Mouse (Mus musculus) myocyte (in vitro differentiated cells): ENCODE measurements around the gene Adamts12. TPM values are rescaled to one million over a fixed set of nuclear protein-coding genes. Genes with fewer than 3 reads are reported as not detected.

Experiments used
- H3K27me3 ChIP-seq: one replicate; pipeline ENCODE4 v1.6.1; 2011; ENCODE audit not compliant: control insufficient read depth, insufficient read depth, insufficient read length
- H3K36me3 ChIP-seq: one replicate; pipeline ENCODE4 v1.6.1; 2011; ENCODE audit not compliant: control insufficient read depth, insufficient read depth
- H3K4me2 ChIP-seq: one replicate; pipeline ENCODE4 v1.6.1; 2011; ENCODE audit warnings: low read depth, control low read depth
- H3K4me3 ChIP-seq: one replicate; pipeline ENCODE4 v1.5.1; 2011; ENCODE audit warnings: mild to moderate bottlenecking, control low read depth, moderate library complexity
- H3K79me2 ChIP-seq: one replicate; pipeline ENCODE4 v1.6.1; 2011; ENCODE audit not compliant: control insufficient read depth, insufficient read depth
- H3ac ChIP-seq: one replicate; pipeline ENCODE4 v1.6.1; 2011; ENCODE audit not compliant: control insufficient read depth, insufficient read length
- CEBPB ChIP-seq: IDR thresholded peaks from 2 replicates; pipeline ENCODE4 v1.6.1; 2011; ENCODE audit warnings: mild to moderate bottlenecking, moderate library complexity; ENCODE audit not compliant: poor library complexity, insufficient read depth, severe bottlenecking
- E2F4 ChIP-seq: IDR thresholded peaks from one replicate; pipeline ENCODE4 v1.6.1; 2011; ENCODE audit warnings: mild to moderate bottlenecking, control low read depth, moderate library complexity; ENCODE audit not compliant: insufficient read depth
- MAX ChIP-seq: IDR thresholded peaks from one replicate; pipeline ENCODE4 v1.6.1; 2011; ENCODE audit warnings: low read depth, mild to moderate bottlenecking, control low read depth
- MYOD1 ChIP-seq, 3 experiments: IDR thresholded peaks; one replicate each; pipeline ENCODE4 v1.6.1; 2011; ENCODE audit warnings: control low read depth in 2 of 3, low read depth in 2 of 3, mild to moderate bottlenecking in 2 of 3, moderate library complexity in 1 of 3; ENCODE audit not compliant: insufficient read length in 2 of 3, control insufficient read depth in 1 of 3
- MYOG ChIP-seq, 3 experiments: IDR thresholded peaks; one replicate each; pipeline ENCODE4 v1.6.1; 2011; ENCODE audit warnings: control low read depth in 2 of 3, low read depth in 2 of 3, mild to moderate bottlenecking in 2 of 3; ENCODE audit not compliant: insufficient read length in 2 of 3, control insufficient read depth in 1 of 3, insufficient read depth in 1 of 3
- POLR2A ChIP-seq: IDR thresholded peaks from one replicate; pipeline ENCODE4 v1.6.1; 2011; ENCODE audit warnings: low read depth, mild to moderate bottlenecking, control low read depth, moderate library complexity; ENCODE audit not compliant: insufficient read length
- POLR2AphosphoS2 ChIP-seq: IDR thresholded peaks from one replicate; pipeline ENCODE4 v1.6.1; 2011; ENCODE audit warnings: low read depth, control low read depth; ENCODE audit not compliant: insufficient read length
- REST ChIP-seq: IDR thresholded peaks from one replicate; pipeline ENCODE4 v1.6.1; 2011; ENCODE audit warnings: mild to moderate bottlenecking, control low read depth, moderate library complexity; ENCODE audit not compliant: insufficient read depth, insufficient read length
- SRF ChIP-seq: IDR thresholded peaks from one replicate; pipeline ENCODE4 v1.6.1; 2011; ENCODE audit warnings: low read depth; ENCODE audit not compliant: control insufficient read depth, insufficient read length
- TCF12 ChIP-seq: IDR thresholded peaks from one replicate; pipeline ENCODE4 v1.6.1; 2011; ENCODE audit warnings: mild to moderate bottlenecking, control low read depth; ENCODE audit not compliant: poor library complexity, insufficient read depth, severe bottlenecking
- TCF3 ChIP-seq: IDR thresholded peaks from one replicate; pipeline ENCODE4 v1.6.1; 2011; ENCODE audit warnings: low read depth, control low read depth; ENCODE audit not compliant: insufficient read length
- USF1 ChIP-seq: IDR thresholded peaks from one replicate; pipeline ENCODE4 v1.6.1; 2011; ENCODE audit warnings: low read depth, mild to moderate bottlenecking, control low read depth, moderate library complexity
- polyA plus RNA-seq: library from polyadenylated mRNA; unstranded; fragments of >200 nt; fragmentation: generic; extraction: Trizol; gene quantifications from one replicate; pipeline ENCODE4 v1.2.1, GENCODE M21; 2012; ENCODE audit warnings: missing spikeins

Gene Adamts12
- polyA plus RNA-seq, 1 experiment: 0.55 TPM

- no peak overlapping the region for H3ac ChIP-seq
- no peak overlapping the region for H3K4me2 ChIP-seq
- H3K4me3 ChIP-seq: no peak overlapping the region
- H3K27me3 ChIP-seq: peaks cover 6% of the 10 kb centered on the region
- no peaks in the 10 kb centered on the region for H3K79me2 ChIP-seq
- H3K36me3 ChIP-seq: no peaks in the 10 kb centered on the region
- TF ChIP-seq SRF (no peak), TCF12 (no peak), TCF3 (no peak), POLR2A (no peak), MYOD1 (IDR thresholded peaks at IDR 0.05; ENCODE audit: control insufficient read depth in 1 of 3, insufficient read length in 2 of 3, low read depth in 2 of 3) (no peak), E2F4 (no peak), POLR2AphosphoS2 (no peak)
Measured at GRCm38 (mm10) chr15:11197051-11197450, 132.5 kb downstream of the Adamts12 start.

DNA sequence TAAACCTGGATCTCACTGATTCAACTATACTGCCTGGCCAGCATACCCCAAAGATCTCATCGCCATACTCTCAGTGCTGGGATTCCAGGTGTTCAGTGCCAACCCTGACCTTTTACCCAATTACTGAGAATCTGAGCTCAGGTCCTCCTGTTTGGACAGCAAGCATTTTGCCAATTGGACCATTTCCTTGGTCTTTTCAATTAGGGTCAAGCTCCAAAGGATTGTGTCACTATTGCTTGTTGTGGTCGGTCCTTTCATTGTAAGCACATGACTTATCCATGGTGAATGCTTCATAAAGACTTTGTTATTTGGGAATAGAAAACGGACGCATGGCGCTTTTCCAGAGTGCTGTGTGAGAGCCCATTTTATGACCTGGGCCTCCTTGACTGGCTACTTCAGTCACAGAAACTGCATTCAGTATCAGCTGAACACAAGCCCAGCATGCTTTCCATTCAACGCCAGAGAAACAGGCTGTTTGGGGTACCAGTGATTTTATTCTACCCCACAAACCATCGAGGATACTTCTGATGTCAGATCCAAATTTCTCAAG is 133.7 kb downstream of the Adamts12 start:
- peaks cover 6% of the 10 kb centered on the region for H3K27me3 ChIP-seq
- H3K4me2 ChIP-seq: no peak overlapping the region
- no peaks in the 10 kb centered on the region for H3K36me3 ChIP-seq
- no peak overlapping the region for H3ac ChIP-seq
- H3K4me3 ChIP-seq: no peak overlapping the region
- TF ChIP-seq REST (no peak), TCF3 (no peak), USF1 (no peak)
- no peaks in the 10 kb centered on the region for H3K79me2 ChIP-seq

DNA sequence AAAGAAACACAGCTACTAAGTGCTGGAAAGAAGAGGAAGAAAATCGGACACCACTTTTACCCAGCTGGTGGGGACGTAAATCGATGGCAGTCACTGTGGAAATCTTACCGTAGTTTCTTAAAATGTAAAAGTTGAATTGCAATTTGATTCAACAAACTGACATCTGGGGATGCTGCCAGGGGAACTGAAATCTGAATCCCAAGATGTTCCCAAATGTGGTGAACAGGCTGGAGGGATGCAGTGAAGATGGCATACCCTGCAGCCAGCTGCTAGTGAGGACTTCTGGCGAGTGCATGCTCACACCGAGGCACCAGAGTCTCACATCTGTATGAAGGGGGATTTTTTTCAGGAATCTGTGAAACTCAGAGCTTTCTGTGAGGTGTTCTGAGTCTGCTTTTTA is 138.5 kb downstream of the Adamts12 start:
- no peak for TF ChIP-seq USF1
- no peak for TF ChIP-seq TCF3
- no peak for TF ChIP-seq POLR2AphosphoS2
- H3K36me3 ChIP-seq: no peaks in the 10 kb centered on the region
- no peaks in the 10 kb centered on the region for H3K79me2 ChIP-seq
- H3ac ChIP-seq: no peak overlapping the region
- H3K4me3 ChIP-seq: no peak overlapping the region
- H3K4me2 ChIP-seq: no peak overlapping the region
- H3K27me3 ChIP-seq: peaks cover 6% of the 10 kb centered on the region

DNA sequence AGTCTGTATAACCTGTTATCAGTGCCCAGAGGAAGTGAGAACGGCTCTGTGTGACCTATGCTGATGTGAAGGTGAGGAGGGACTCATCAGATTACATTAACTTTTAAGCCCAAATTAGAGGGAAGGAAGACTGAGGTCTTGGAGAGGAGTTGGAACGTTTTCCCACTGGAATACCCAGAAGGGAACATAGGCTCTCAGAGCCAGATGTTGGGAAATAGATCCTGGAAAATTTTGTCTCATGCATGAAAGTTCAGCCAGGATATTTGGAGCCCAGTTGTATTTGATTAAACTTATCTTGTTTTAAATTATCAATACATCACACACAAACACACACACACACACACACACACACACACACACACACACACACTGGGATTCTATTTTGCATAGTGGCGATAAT is 140.3 kb downstream of the Adamts12 start:
- H3K27me3 ChIP-seq: no peaks in the 10 kb centered on the region
- no peak for TF ChIP-seq MYOG (IDR thresholded peaks at IDR 0.05; ENCODE audit: control insufficient read depth in 1 of 3, insufficient read depth in 1 of 3, insufficient read length in 2 of 3, low read depth in 2 of 3)
- TF ChIP-seq TCF12: no peak
- no peak for TF ChIP-seq SRF
- TF ChIP-seq CEBPB: no peak
- H3K79me2 ChIP-seq: no peaks in the 10 kb centered on the region
- H3ac ChIP-seq: no peak overlapping the region
- H3K36me3 ChIP-seq: no peaks in the 10 kb centered on the region
- H3K4me2 ChIP-seq: no peak overlapping the region
- no peak overlapping the region for H3K4me3 ChIP-seq

GRCm38 (mm10) chr15:11210976-11211375 is 146.4 kb downstream of the Adamts12 start:
- no peak overlapping the region for H3K4me2 ChIP-seq
- H3ac ChIP-seq: no peak overlapping the region
- H3K79me2 ChIP-seq: no peaks in the 10 kb centered on the region
- no peaks in the 10 kb centered on the region for H3K36me3 ChIP-seq
- TF ChIP-seq E2F4 (no peak), REST (no peak), POLR2A (no peak), TCF3 (no peak), MYOD1 (IDR thresholded peaks at IDR 0.05; ENCODE audit: control insufficient read depth in 1 of 3, insufficient read length in 2 of 3, low read depth in 2 of 3) (no peak), USF1 (no peak), MAX (no peak), POLR2AphosphoS2 (no peak), SRF (no peak), MYOG (IDR thresholded peaks at IDR 0.05; ENCODE audit: control insufficient read depth in 1 of 3, insufficient read depth in 1 of 3, insufficient read length in 2 of 3, low read depth in 2 of 3) (no peak), TCF12 (no peak), CEBPB (no peak)
- H3K27me3 ChIP-seq: no peaks in the 10 kb centered on the region
- no peak overlapping the region for H3K4me3 ChIP-seq
